Mouse (Mus musculus) olfactory bulb, adult 2 months (tissue): ENCODE data around the gene Mcrip1.

Experiments used
- CTCF ChIP-seq: fragments of 200-500 bp; IDR thresholded peaks from 2 replicates; pipeline ENCODE4 v1.5.1; 2012; ENCODE audit warnings: low read depth, mild to moderate bottlenecking, low read length, moderate library complexity; ENCODE audit not compliant: insufficient read depth
- POLR2A ChIP-seq: fragments of 200-500 bp; IDR thresholded peaks from 2 replicates; pipeline ENCODE4 v1.6.1; 2012; ENCODE audit warnings: mild to moderate bottlenecking, low read depth, low read length, moderate library complexity; ENCODE audit not compliant: insufficient read depth

- TF ChIP-seq POLR2A (no peak), CTCF (no peak)
These were observed 32.4 kb downstream of the Mcrip1 start for GRCm38 (mm10) chr11:120517147-120517546.
